Mouse (Mus musculus): ENCODE measurements at regions not wholly inside any gene's neighbourhood (a gene's known extent, or its start where the extent isn't known, plus 50 kb on each side); places are given as distances from the start of the nearest gene placed in this dataset.

DNA sequence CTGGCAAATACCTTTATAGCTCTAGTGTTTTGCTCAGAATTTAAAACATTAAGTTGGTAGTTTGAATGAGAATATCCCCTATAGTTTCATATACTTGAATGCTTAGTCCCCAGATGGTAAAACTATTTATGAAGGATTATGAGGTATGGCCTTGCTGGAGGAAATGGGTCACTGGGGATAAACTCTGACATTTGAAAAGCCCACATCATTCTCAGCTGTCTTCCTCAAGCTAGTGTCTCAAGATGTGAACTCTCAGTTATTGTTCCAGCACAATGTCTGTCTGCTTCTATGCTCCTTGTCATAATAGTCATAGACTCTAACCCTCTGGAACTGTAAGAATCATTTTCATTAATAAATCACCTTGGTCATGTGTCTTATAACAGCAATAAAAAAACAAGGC, 2004.1 kb upstream of the Gm8797 start:
- no peak overlapping the region for H3K4me3 ChIP-seq (replicated peaks)
- H3K9me3 ChIP-seq, result no peaks in the 10 kb centered on the region
- H3K4me1 ChIP-seq (replicated peaks), result no peaks in the 10 kb centered on the region
- no peak overlapping the region for H3K4me2 ChIP-seq (replicated peaks)
- no peak overlapping the region for H3K27ac ChIP-seq
- no peaks in the 10 kb centered on the region for H3K36me3 ChIP-seq
- H3K9ac ChIP-seq (replicated peaks), result no peak overlapping the region
- ATAC-seq, result no peak
- no peaks in the 10 kb centered on the region for H3K27me3 ChIP-seq

- no peak overlapping the region for H3K27ac ChIP-seq
These were observed 1998.9 kb upstream of the Gm8797 start for GRCm38 (mm10) chr3:3751596-3752251.

DNA sequence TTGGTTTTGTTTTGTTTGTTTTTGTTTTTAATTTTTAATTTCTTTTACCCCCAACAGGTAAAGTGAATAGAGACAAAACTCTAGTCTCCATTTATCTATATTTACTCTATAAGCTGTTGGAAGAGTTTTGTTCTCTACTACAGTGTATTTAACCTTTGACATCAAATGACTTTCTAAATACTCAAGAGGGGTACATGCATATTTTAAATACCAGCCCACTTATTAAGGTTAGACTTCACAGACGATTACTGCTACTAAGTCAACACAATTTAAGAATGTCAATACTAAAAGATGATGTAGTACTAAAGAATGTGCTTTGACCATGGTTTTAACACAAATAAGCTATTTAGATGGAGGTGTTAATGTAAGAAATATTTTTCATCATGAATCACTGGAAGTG, 1989.3 kb upstream of the Gm8797 start:
- Histone ChIP-seq H3K9ac (replicated peaks) (no peak overlapping the region), H3K9me3 (no peaks in the 10 kb centered on the region), H3K36me3 (no peaks in the 10 kb centered on the region), H3K4me2 (replicated peaks) (no peak overlapping the region), H3K27ac (no peak overlapping the region), H3K4me3 (replicated peaks) (no peak overlapping the region), H3K4me1 (replicated peaks) (no peaks in the 10 kb centered on the region), H3K27me3 (no peaks in the 10 kb centered on the region)
- ATAC-seq, result no peak
- 76% methylated on average over 1 of the region's 1 CpGs for WGBS

More at GRCm38 (mm10) chr3:3751596-3752251, 1998.9 kb upstream of the Gm8797 start:
- Histone ChIP-seq H3K4me1 (replicated peaks) (no peaks in the 10 kb centered on the region), H3K36me3 (no peaks in the 10 kb centered on the region), H3K9ac (replicated peaks) (no peak overlapping the region), H3K9me3 (no peaks in the 10 kb centered on the region), H3K27me3 (no peaks in the 10 kb centered on the region), H3K4me3 (replicated peaks) (no peak overlapping the region), H3K4me2 (replicated peaks) (no peak overlapping the region)
- 11% methylated on average over 5 of the region's 5 CpGs for WGBS
- peak; percentile 56; the same call in 1 of the 2 replicates for ATAC-seq

GRCm38 (mm10) chr3:3784200-3784599, 1966.4 kb upstream of the Gm8797 start:
- Histone ChIP-seq H3K27me3 (no peaks in the 10 kb centered on the region), H3K4me2 (replicated peaks) (no peak overlapping the region), H3K9ac (replicated peaks) (no peak overlapping the region), H3K4me3 (replicated peaks) (no peak overlapping the region), H3K36me3 (no peaks in the 10 kb centered on the region), H3K4me1 (replicated peaks) (no peaks in the 10 kb centered on the region), H3K27ac (no peak overlapping the region), H3K9me3 (no peaks in the 10 kb centered on the region)
- ATAC-seq, result peak; percentile 73
- 72% methylated on average over 3 of the region's 3 CpGs for WGBS

GRCm38 (mm10) chr3:3786039-3786438, 1964.6 kb upstream of the Gm8797 start:
- no peak overlapping the region for H3K4me3 ChIP-seq (replicated peaks)
- H3K4me2 ChIP-seq (replicated peaks), result no peak overlapping the region
- H3K27me3 ChIP-seq, result no peaks in the 10 kb centered on the region
- H3K9ac ChIP-seq (replicated peaks), result no peak overlapping the region
- 70% methylated on average over 2 of the region's 2 CpGs for WGBS
- no peak for ATAC-seq
- no peaks in the 10 kb centered on the region for H3K9me3 ChIP-seq
- H3K36me3 ChIP-seq, result no peaks in the 10 kb centered on the region
- no peak overlapping the region for H3K27ac ChIP-seq
- no peaks in the 10 kb centered on the region for H3K4me1 ChIP-seq (replicated peaks)

DNA sequence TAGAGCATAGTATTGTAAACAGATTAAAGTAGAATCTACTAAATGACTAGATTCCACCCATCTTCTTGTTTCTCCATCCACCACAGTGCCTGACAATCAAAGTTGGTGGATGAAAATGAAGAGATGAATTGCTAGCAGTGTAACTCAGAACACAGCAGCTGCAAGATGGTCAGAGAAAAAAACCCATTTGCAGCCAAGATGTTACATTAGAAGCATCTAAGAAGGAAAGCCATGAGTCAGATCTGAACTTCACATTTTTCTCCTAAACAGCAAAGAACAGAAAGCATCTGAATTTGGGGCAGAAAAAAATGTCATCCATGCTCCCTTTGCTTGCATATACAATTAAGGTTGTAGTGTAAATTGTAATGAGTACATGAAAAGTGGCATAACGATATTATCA, 1942.8 kb upstream of the Gm8797 start:
- no peak overlapping the region for H3K9ac ChIP-seq (replicated peaks)
- H3K4me1 ChIP-seq (replicated peaks), result no peaks in the 10 kb centered on the region
- ATAC-seq, result no peak
- H3K4me2 ChIP-seq (replicated peaks), result no peak overlapping the region
- H3K27me3 ChIP-seq, result no peaks in the 10 kb centered on the region
- H3K27ac ChIP-seq, result no peak overlapping the region
- no peaks in the 10 kb centered on the region for H3K36me3 ChIP-seq
- no peaks in the 10 kb centered on the region for H3K9me3 ChIP-seq
- H3K4me3 ChIP-seq (replicated peaks), result no peak overlapping the region
- 90% methylated on average over 1 of the region's 1 CpGs for WGBS

GRCm38 (mm10) chr3:3829020-3829419, 1921.6 kb upstream of the Gm8797 start:
- no peak for ATAC-seq
- Histone ChIP-seq H3K9me3 (no peaks in the 10 kb centered on the region), H3K4me1 (replicated peaks) (no peaks in the 10 kb centered on the region), H3K4me3 (replicated peaks) (no peak overlapping the region), H3K9ac (replicated peaks) (no peak overlapping the region), H3K36me3 (no peaks in the 10 kb centered on the region), H3K27me3 (no peaks in the 10 kb centered on the region), H3K4me2 (replicated peaks) (no peak overlapping the region), H3K27ac (no peak overlapping the region)
- 81% methylated on average over 4 of the region's 4 CpGs for WGBS

DNA sequence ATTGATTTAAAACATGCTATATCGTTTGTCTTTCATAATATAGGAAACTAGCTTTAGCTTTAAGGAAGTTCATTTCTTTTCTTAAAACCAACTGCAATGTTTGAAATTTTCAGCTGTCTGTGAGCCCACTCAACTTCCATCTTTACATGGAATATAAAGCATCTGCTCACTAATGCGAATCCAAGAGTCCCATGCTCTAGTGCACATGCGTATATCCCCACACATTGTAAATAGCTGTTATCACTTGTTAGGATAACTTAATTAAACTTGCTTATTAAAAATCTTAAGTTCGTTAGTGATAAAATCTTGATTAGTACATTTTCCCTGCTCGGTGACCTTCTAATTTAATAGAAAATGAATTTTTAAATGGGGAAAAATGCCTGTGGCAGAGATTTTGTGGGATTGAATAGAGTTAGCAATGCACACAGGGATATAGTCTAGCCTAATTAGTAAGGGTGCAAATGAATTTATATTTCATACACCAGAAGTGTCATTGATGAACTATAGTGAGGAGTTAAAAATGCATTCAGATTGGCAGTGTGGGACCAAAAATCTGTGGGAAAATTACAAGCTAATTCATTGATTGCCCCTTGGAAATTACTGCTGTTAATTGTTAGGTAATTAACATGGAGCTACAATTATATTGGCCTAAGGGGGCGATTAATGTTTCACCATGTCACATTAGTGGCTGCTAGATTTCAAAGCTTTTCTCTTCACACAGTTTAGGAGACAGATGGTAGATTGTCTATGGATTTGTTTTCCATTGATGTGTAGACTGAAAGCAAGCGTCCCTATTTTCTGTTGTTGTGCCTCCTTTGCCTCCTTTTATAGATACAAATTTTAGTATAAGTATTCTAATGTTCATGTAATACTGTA, 1919.0 kb upstream of the Gm8797 start:
- H3K9me3 ChIP-seq, result no peaks in the 10 kb centered on the region
- 76% methylated on average over 7 of the region's 7 CpGs for WGBS
- no peaks in the 10 kb centered on the region for H3K36me3 ChIP-seq
- H3K27me3 ChIP-seq, result no peaks in the 10 kb centered on the region
- no peak for ATAC-seq
- H3K9ac ChIP-seq (replicated peaks), result no peak overlapping the region
- no peaks in the 10 kb centered on the region for H3K4me1 ChIP-seq (replicated peaks)
- no peak overlapping the region for H3K4me2 ChIP-seq (replicated peaks)
- H3K4me3 ChIP-seq (replicated peaks), result no peak overlapping the region
- H3K27ac ChIP-seq, result no peak overlapping the region
